Mouse (Mus musculus): ENCODE data around the gene Unc50.

Unc50 gene

GRCm38 (mm10) chr1:37488531-37488930 is 58.6 kb downstream of the Unc50 start:
- no peak for DNase-seq (ENCODE audit: low spot score)
